Mouse (Mus musculus) midbrain, embryonic 12.5 days (tissue): ENCODE results near the gene Prorsd1. TPM values are rescaled to one million over a fixed set of nuclear protein-coding genes. Genes with fewer than 3 reads are reported as not detected.
"Not testable (repeated sequence)": the region's sequence is repeated elsewhere in the genome, so short reads cannot be mapped to it uniquely, and the experiment has no call there.

Experiments used
- ATAC-seq: fragments of 200-750 bp; cut with Nextera tagmentation; 2 replicates; pipeline ENCODE4 v1.8.0; 2017; ENCODE audit warnings: low read depth, moderate TSS enrichment, moderate library complexity; ENCODE audit not compliant: low FRiP score
- H3K27ac ChIP-seq: fragments of 300-500 bp; sonication (generic); replicated peaks from 2 replicates; pipeline ENCODE4 v1.5.1; 2016; ENCODE audit warnings: mild to moderate bottlenecking
- H3K27me3 ChIP-seq: fragments of 300-500 bp; sonication (generic); 2 replicates; pipeline ENCODE4 v1.6.1; 2016; ENCODE audit warnings: mild to moderate bottlenecking
- H3K36me3 ChIP-seq: fragments of 300-500 bp; sonication (generic); 2 replicates; pipeline ENCODE4 v1.6.1; 2016
- H3K4me1 ChIP-seq: fragments of 300-500 bp; sonication (generic); 2 replicates; pipeline ENCODE4 v1.6.1; 2016
- H3K4me2 ChIP-seq: fragments of 300-500 bp; sonication (generic); replicated peaks from 2 replicates; pipeline ENCODE4 v1.6.1; 2016; ENCODE audit warnings: mild to moderate bottlenecking, moderate library complexity
- H3K4me3 ChIP-seq: fragments of 300-500 bp; sonication (generic); 2 replicates; pipeline ENCODE4 v1.5.1; 2016; ENCODE audit warnings: mild to moderate bottlenecking
- H3K9ac ChIP-seq: fragments of 300-500 bp; sonication (generic); replicated peaks from 2 replicates; pipeline ENCODE4 v1.6.1; 2016; ENCODE audit warnings: mild to moderate bottlenecking, moderate library complexity
- H3K9me3 ChIP-seq: fragments of 300-500 bp; sonication (generic); 2 replicates; pipeline ENCODE4 v1.6.1; 2016; ENCODE audit warnings: mild to moderate bottlenecking
- WGBS: fragments of 180-500 bp; shearing (Covaris S2); methylation state at CpG from one replicate; pipeline ENCODE4 v1.1.7; 2016; 5-methylcytosine and 5-hydroxymethylcytosine counted together
- polyA plus RNA-seq: library from polyadenylated mRNA; unstranded; fragments of >200 nt; fragmentation: Nextera tagmentation; extraction: Ambion mirVana; gene quantifications from 2 replicates; pipeline ENCODE4 v1.2.1, GENCODE M21; 2016

Prorsd1 gene
- 15.6 and 16.1 TPM in 2 replicates for polyA plus RNA-seq

- Histone ChIP-seq H3K27me3 (no peaks in the 10 kb centered on the region), H3K36me3 (0 out of 2 replicates have a peak, but pooled peaks cover 4% of the 10 kb centered on the region), H3K9me3 (no peaks in the 10 kb centered on the region), H3K9ac (peak within 1 kb of the TSS; percentile 56), H3K4me2 (peak within 1 kb of the TSS; percentile 63), H3K4me3 (peak within 1 kb of the TSS; percentile 60), H3K4me1 (0 out of 2 replicates have a peak, but pooled peaks cover 4% of the 10 kb centered on the region), H3K27ac (peak within 1 kb of the TSS; percentile 49; the same call in 1 of the 2 replicates)
- 4% methylated on average over 40 of the region's 40 CpGs for WGBS
- ATAC-seq = peak; percentile 100
Observed at GRCm38 (mm10) chr11:29514682-29515412, at the start of gene Prorsd1. Gene Prorsd1 (minus strand): TSS chr11:29515033.

GRCm38 (mm10) chr11:29563406-29563805, 48.6 kb upstream of the Prorsd1 start:
- H3K9me3 ChIP-seq = no peaks in the 10 kb centered on the region
- no peak overlapping the region for H3K9ac ChIP-seq
- 86% methylated on average over 2 of the region's 2 CpGs for WGBS
- no peak overlapping the region for H3K4me3 ChIP-seq
- no peaks in the 10 kb centered on the region for H3K27me3 ChIP-seq
- no peaks in the 10 kb centered on the region for H3K36me3 ChIP-seq
- H3K4me1 ChIP-seq = no peaks in the 10 kb centered on the region
- no peak overlapping the region for H3K4me2 ChIP-seq
- no peak overlapping the region for H3K27ac ChIP-seq
- no peak for ATAC-seq

DNA sequence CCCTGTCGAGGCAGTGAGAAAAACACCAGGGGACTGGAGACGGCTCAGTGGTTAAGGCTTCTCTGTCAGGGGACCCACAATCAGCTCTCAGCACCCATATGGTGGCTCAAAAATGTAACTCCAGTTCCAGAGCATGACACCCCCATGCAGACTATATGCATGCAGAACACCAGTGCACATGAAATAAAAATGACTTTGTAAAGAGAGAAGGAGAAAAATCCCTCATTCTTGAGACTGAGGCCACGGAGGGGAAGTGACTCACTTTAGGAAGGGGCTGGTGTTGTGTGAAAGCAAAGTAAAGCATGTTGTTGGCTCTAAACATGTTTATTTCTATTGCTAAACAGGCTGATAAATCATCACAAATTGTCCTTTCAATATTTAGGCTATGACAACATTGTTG, 46.2 kb upstream of the Prorsd1 start:
- ATAC-seq = no peak
- WGBS = 89% methylated on average over 3 of the region's 3 CpGs
- no peak overlapping the region for H3K4me2 ChIP-seq

DNA sequence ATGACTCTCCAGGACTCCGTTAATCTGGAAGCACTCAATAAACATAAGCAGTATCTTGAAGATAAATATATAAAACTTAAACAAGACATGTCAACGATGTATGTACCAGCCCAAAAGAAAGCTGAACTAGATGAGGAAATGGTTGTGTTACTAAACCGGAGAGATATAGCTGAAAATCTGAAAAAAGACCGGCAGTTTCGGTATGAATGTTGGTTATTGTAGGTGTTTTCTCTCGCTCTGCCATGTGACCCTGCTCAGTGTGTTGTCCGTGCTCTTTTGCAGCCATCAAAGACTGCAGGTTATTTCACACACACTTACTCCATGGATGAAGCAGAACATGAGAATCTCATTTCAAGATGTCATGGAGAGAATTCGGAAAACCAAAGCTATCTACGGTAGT, 45.6 kb upstream of the Prorsd1 start:
- no peaks in the 10 kb centered on the region for H3K27me3 ChIP-seq
- no peak overlapping the region for H3K9ac ChIP-seq
- no peaks in the 10 kb centered on the region for H3K36me3 ChIP-seq
- H3K9me3 ChIP-seq = no peaks in the 10 kb centered on the region
- no peak for ATAC-seq
- H3K4me1 ChIP-seq = no peaks in the 10 kb centered on the region
- no peak overlapping the region for H3K27ac ChIP-seq
- H3K4me3 ChIP-seq = no peak overlapping the region
- H3K4me2 ChIP-seq = no peak overlapping the region
- WGBS = 87% methylated on average over 9 of the region's 9 CpGs

More for the DNA sequence above, 46.2 kb upstream of the Prorsd1 start:
- H3K9ac ChIP-seq = no peak overlapping the region
- H3K27me3 ChIP-seq = no peaks in the 10 kb centered on the region
- no peaks in the 10 kb centered on the region for H3K4me1 ChIP-seq
- no peaks in the 10 kb centered on the region for H3K36me3 ChIP-seq
- H3K4me3 ChIP-seq = no peak overlapping the region
- no peak overlapping the region for H3K27ac ChIP-seq
- no peaks in the 10 kb centered on the region for H3K9me3 ChIP-seq

- peaks cover 12% of the 10 kb centered on the region for H3K4me1 ChIP-seq
- H3K27me3 ChIP-seq = no peaks in the 10 kb centered on the region
- ATAC-seq = no peak
- H3K9ac ChIP-seq = no peak overlapping the region
- H3K27ac ChIP-seq = no peak overlapping the region
- H3K4me3 ChIP-seq = no peak overlapping the region
- 89% methylated on average over 1 of the region's 1 CpGs for WGBS
- H3K36me3 ChIP-seq = peaks cover 24% of the 10 kb centered on the region
- H3K9me3 ChIP-seq = no peaks in the 10 kb centered on the region
- H3K4me2 ChIP-seq = no peak overlapping the region
Observed at GRCm38 (mm10) chr11:29549425-29549778, 34.6 kb upstream of the Prorsd1 start.

GRCm38 (mm10) chr11:29548504-29549424, 33.9 kb upstream of the Prorsd1 start:
- Histone ChIP-seq H3K9me3 (no peaks in the 10 kb centered on the region), H3K4me3 (peak overlapping the region; percentile 77), H3K36me3 (peaks cover 30% of the 10 kb centered on the region), H3K4me1 (peaks cover 12% of the 10 kb centered on the region), H3K27me3 (no peaks in the 10 kb centered on the region), H3K9ac (peak overlapping the region; percentile 86), H3K4me2 (peak overlapping the region; percentile 66), H3K27ac (peak overlapping the region; percentile 75)
- peak; percentile 8; the same call in 1 of the 2 replicates for ATAC-seq
- 28% methylated on average over 23 of the region's 23 CpGs for WGBS

DNA sequence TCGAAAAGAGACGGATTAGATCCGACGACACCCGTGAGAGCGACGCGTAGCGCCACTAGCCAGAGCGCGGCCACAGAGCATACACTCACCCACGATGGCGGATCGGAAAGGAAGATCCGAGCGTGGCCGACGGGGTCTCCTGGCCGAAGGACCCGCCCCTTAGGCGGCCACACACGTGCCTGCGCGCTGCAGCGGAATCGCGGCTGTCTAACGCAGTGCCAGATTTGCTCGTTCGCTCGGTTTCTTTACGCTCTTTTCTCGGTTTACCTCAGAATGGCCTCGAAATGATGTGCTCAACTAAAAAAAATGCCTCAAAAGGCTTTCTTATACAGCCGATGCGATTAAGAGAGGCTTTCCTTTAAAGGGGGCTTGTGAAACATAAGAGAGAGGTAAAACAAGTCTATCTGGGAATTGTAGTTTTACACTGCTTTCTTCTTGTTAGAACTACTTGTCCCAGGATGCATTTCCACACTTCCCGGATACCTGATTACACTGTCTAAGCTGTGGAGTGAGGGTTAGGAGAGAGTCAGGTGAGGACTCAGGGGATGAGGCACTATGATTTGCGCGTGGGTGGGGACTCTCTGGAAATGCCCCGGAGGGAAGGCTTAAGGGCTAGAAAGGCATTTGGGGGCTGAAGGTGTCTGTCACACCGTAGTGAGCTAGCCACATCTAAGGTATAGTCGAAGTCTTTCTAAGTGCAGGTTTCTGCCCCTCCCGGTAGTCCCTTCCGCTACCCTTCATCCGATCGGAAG, 33.1 kb upstream of the Prorsd1 start, which contains the start of the genes Clhc1 and Rps27a:
Gene Clhc1, plus strand, starts transcription at position 199 of the 752 bp plus-strand sequence.
Gene Rps27a, minus strand, starts transcription at position 358 of the 752 bp plus-strand sequence.
- WGBS = under 1% methylated on average over 46 of the region's 46 CpGs
- Histone ChIP-seq H3K9ac (peak within 1 kb of the TSS; percentile 86), H3K27ac (peak within 1 kb of the TSS; percentile 75), H3K4me2 (peak within 1 kb of the TSS; percentile 66), H3K9me3 (no peaks in the 10 kb centered on the region), H3K4me3 (peak within 1 kb of the TSS; percentile 77), H3K4me1 (peaks cover 12% of the 10 kb centered on the region), H3K27me3 (no peaks in the 10 kb centered on the region), H3K36me3 (peaks cover 34% of the 10 kb centered on the region)
- ATAC-seq = peak; percentile 98

GRCm38 (mm10) chr11:29547249-29547751, 32.5 kb upstream of the Prorsd1 start:
- no peaks in the 10 kb centered on the region for H3K9me3 ChIP-seq
- peaks cover 12% of the 10 kb centered on the region for H3K4me1 ChIP-seq
- under 1% methylated on average over 27 of the region's 27 CpGs for WGBS
- peak overlapping the region; percentile 86 for H3K9ac ChIP-seq
- ATAC-seq = peak; percentile 34
- peak overlapping the region; percentile 77 for H3K4me3 ChIP-seq
- peak overlapping the region; percentile 75 for H3K27ac ChIP-seq
- H3K27me3 ChIP-seq = no peaks in the 10 kb centered on the region
- H3K36me3 ChIP-seq = peaks cover 35% of the 10 kb centered on the region
- peak overlapping the region; percentile 66 for H3K4me2 ChIP-seq

DNA sequence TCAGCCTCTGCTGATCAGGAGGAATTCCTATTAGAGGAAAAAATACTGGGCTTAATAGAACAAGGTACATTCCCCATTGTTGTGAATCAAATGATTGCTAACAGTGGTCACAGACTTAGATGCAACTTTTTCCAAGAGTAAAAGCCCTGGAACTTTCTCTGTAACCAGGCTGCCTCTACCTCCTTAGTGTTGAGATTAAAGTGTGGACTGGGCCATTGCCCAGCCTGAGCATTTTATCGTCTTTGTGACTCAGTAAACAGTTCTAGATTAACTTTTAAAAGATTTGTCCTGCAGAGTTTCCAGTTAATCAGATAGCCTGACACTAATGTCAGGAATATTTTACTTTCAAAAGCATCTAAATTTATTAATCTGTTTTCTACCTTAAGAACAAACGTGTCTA, 31.9 kb upstream of the Prorsd1 start:
- no peak for ATAC-seq

DNA sequence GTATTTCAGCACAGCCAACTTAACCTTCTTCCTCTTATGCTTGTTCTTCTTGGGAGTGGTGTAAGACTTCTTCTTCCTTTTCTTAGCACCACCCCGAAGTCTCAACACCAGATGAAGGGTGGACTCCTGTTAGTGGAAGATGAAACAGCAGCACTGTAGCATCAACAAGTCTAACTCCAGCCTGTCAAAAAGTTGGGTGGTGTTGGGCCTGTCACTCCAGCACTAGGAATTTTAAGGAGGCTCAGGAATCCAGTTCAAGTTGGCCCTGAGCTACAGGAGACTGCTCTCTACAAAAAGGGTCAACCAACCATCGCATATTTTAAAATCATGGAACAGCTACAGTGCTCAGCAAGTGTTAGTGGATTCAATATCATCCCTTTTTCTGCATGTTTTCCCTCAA, 31.5 kb upstream of the Prorsd1 start:
- H3K36me3 ChIP-seq = peaks cover 42% of the 10 kb centered on the region
- not testable (repeated sequence) for H3K27me3 ChIP-seq, H3K9me3 ChIP-seq, H3K27ac ChIP-seq, ATAC-seq
- 92% methylated on average over 2 of the region's 2 CpGs for WGBS
- peak overlapping the region; percentile 66 for H3K4me2 ChIP-seq
- H3K4me1 ChIP-seq = peaks cover 12% of the 10 kb centered on the region
- 0 out of 2 replicates have a peak overlapping the region, but pooled peaks have one; percentile 86 for H3K9ac ChIP-seq
- peak overlapping the region; percentile 77; the same call in 1 of the 2 replicates for H3K4me3 ChIP-seq

More for the DNA sequence above, 31.9 kb upstream of the Prorsd1 start:
- Histone ChIP-seq H3K9ac (peak overlapping the region; percentile 86), H3K36me3 (peaks cover 38% of the 10 kb centered on the region), H3K27me3 (no peaks in the 10 kb centered on the region), H3K27ac (no peak overlapping the region), H3K4me1 (peaks cover 12% of the 10 kb centered on the region), H3K9me3 (no peaks in the 10 kb centered on the region), H3K4me2 (peak overlapping the region; percentile 66), H3K4me3 (peak overlapping the region; percentile 77)
- 26% methylated on average over 2 of the region's 2 CpGs for WGBS

- H3K9me3 ChIP-seq, ATAC-seq, H3K27me3 ChIP-seq, H3K4me3 ChIP-seq, H3K27ac ChIP-seq, H3K4me2 ChIP-seq, H3K9ac ChIP-seq: not testable (repeated sequence)
- peaks cover 12% of the 10 kb centered on the region for H3K4me1 ChIP-seq
- peaks cover 50% of the 10 kb centered on the region for H3K36me3 ChIP-seq
- WGBS = 89% methylated on average over 4 of the region's 4 CpGs
Observed at GRCm38 (mm10) chr11:29545150-29545752, 30.4 kb upstream of the Prorsd1 start.
